Mouse (Mus musculus) gastrocnemius, adult 2 months (tissue): ENCODE measurements around the gene Tnk2. TPM values are rescaled to one million over a fixed set of nuclear protein-coding genes. Genes with fewer than 3 reads are reported as not detected.
"Not testable (repeated sequence)": the region's sequence is repeated elsewhere in the genome, so short reads cannot be mapped to it uniquely, and the experiment has no call there.

ENCODE experiments used
- DNase-seq: peaks from one replicate; pipeline ENCODE4 v3.0.0; 2022
- H3K27ac ChIP-seq: fragments of 200-600 bp; 2 replicates; pipeline ENCODE4 v1.8.1; 2022; ENCODE audit warnings: mild to moderate bottlenecking
- H3K4me3 ChIP-seq: fragments of 200-600 bp; 2 replicates; pipeline ENCODE4 v1.8.1; 2022; ENCODE audit warnings: mild to moderate bottlenecking, moderate library complexity
- CTCF ChIP-seq: fragments of 200-600 bp; IDR thresholded peaks from 2 replicates; pipeline ENCODE4 v1.8.1; 2022; ENCODE audit warnings: antibody characterized with exemption, mild to moderate bottlenecking, moderate library complexity
- intact Hi-C: fragments of 180-260 bp; cut with DNase I; formaldehyde crosslinking; loops from one replicate; pipeline ENCODE4 v1.15.1; 2025
- total RNA-seq, 2 experiments: library from RNA; stranded (reverse); gene quantifications; 2 replicates each; pipeline ENCODE4 v1.2.3; 2021

The Tnk2 gene
- total RNA-seq, 2 experiments from 2014 or later, result 48.4 to 54.4 TPM

DNA sequence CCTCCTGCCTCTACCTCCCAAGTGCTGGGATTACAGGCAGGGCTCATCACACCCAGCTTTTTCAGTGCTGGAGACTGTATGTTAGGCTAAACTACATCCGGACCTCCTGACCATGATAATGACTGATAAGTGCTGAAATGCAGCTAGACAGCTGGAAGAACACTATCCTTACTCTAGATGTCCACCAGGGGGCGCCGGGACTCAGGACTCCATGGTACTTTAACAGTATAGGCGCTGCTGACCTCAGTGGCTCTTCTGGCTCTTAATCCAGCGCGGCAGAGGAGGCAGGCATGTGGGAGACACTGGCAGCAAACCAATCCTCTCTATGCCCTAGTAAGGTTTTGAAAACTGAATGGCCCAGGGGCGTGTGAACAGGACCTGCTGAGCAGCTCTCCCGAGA lies 5.2 kb upstream of the Tnk2 start:
- intact Hi-C loops, result loop anchor here (1.0 to 5.0 kb wide), 2 partner anchors 51 to 131 kb away; no protein-coding TSS in a partner anchor
- DNase-seq, result peak; percentile 86
- Histone ChIP-seq H3K27ac (peak overlapping the region; percentile 5; the same call in 1 of the 2 replicates), H3K4me3 (no peak overlapping the region)
- TF ChIP-seq CTCF, result peak; percentile 95

GRCm38 (mm10) chr16:32640096-32640495 lies 3.6 kb upstream of the Tnk2 start:
- DNase-seq, result no peak
- intact Hi-C loops, result no loop called here

GRCm38 (mm10) chr16:32640683-32641082 lies 3.0 kb upstream of the Tnk2 start:
- H3K4me3 ChIP-seq, intact Hi-C loops, H3K27ac ChIP-seq, DNase-seq: not testable (repeated sequence)

More at GRCm38 (mm10) chr16:32640096-32640495, 3.6 kb upstream of the Tnk2 start:
- TF ChIP-seq CTCF, result no peak
- H3K27ac ChIP-seq, result no peak overlapping the region
- H3K4me3 ChIP-seq, result no peak overlapping the region

GRCm38 (mm10) chr16:32641440-32642219 lies 2.0 kb upstream of the Tnk2 start:
- TF ChIP-seq CTCF, result no peak
- Histone ChIP-seq H3K4me3 (no peak overlapping the region), H3K27ac (no peak overlapping the region)
- intact Hi-C loops, result no loop called here
- no peak for DNase-seq

DNA sequence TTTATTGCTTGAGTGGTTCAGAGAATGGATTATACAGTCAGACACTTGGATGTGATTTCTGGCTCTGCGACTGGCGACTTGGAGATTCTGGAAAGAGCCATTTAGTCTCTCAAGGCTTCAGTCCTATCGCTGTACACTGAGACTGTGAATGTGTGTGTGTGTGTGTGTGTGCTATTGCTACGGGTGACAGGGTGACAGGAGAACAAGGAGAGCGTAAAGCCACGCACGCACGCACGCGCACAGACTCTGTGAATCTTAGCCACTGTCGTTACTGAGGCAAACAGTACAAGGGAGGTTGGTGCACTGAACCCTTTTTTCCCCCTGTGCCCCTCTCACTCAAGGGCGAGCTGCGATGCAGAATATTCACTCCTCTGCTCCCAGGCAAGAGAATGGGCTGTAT lies 1.4 kb upstream of the Tnk2 start:
- intact Hi-C loops, result no loop called here
- TF ChIP-seq CTCF, result no peak
- no peak for DNase-seq

GRCm38 (mm10) chr16:32644069-32644800 lies 561 bp downstream of the Tnk2 start:
- DNase-seq, result peak; percentile 69
- peak overlapping the region; percentile 91 for H3K4me3 ChIP-seq
- peak overlapping the region; percentile 79 for H3K27ac ChIP-seq
- intact Hi-C loops, result no loop called here
- no peak for TF ChIP-seq CTCF

More for the DNA sequence above, 1.4 kb upstream of the Tnk2 start:
- H3K4me3 ChIP-seq, result no peak overlapping the region
- no peak overlapping the region for H3K27ac ChIP-seq

DNA sequence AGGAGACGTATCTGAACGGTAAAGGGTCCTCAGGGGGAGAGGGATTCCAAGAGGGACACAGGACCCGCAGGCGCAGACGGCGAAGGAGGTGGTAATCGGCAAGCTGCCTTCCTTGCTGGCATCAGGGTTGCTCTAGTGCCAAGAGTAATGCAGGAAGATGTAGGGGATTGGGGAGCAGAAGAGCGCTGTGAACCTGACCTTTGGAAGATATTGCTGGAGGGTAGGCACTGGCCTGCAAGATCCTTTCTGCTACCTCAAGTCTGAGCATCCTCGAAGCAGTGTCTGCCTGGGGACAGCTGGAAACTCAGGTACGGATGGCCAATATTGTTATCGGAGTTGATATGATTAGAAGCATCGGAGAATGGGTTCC lies 1.1 kb downstream of the Tnk2 start:
- intact Hi-C loops, result no loop called here
- TF ChIP-seq CTCF, result no peak
- no peak for DNase-seq
- Histone ChIP-seq H3K4me3 (peak overlapping the region; percentile 91), H3K27ac (peak overlapping the region; percentile 79)

GRCm38 (mm10) chr16:32645361-32645914 lies 1.8 kb downstream of the Tnk2 start:
- peak; percentile 56 for DNase-seq
- peak; percentile 44 for TF ChIP-seq CTCF
- H3K27ac ChIP-seq, result peak overlapping the region; percentile 17; the same call in 1 of the 2 replicates
- intact Hi-C loops, result no loop called here
- peak overlapping the region; percentile 91 for H3K4me3 ChIP-seq

DNA sequence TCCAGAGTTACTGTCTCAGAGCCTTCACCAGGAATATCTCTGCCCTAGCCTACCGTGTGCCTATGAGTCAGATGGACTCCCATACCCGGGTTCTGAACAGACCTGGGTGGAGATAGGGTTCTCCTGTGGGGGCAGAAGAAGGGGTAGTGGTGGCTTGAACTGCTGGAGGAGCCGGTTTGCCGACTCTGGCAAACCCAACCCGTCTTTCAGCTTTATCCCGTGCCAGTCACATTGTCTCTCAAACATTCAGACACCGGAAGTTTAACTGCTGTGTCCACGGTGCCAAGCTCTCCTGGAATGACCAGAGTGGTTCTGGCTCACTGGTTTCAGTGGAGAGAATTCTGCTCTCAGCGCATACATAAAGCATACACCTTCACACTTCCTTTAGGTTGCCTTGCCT lies 2.3 kb downstream of the Tnk2 start:
- peak overlapping the region; percentile 91 for H3K4me3 ChIP-seq
- no peak for TF ChIP-seq CTCF
- DNase-seq, result no peak
- peak overlapping the region; percentile 21; the same call in 1 of the 2 replicates for H3K27ac ChIP-seq
- intact Hi-C loops, result no loop called here

DNA sequence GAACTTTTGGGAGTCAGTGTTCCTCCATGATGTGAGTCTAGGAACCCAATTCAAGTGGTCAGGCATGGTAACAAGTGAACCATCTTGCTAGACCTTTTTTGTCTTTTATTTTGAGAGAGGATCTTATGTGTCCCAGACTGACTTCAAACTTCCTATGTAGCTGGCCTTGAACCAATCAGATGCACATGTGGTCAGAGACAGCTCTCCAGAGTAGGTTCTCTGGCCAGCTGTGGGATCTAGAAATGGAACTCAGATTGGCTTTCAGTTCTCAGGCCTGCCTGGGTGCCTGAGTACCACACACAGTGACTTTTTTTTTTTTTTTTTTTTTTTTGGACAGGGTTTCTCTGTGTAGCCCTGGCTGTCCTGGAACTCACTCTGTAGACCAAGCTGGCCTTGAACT lies 4.0 kb downstream of the Tnk2 start:
- no peak overlapping the region for H3K27ac ChIP-seq
- no peak for TF ChIP-seq CTCF
- intact Hi-C loops, result no loop called here
- H3K4me3 ChIP-seq, result no peak overlapping the region
- no peak for DNase-seq

DNA sequence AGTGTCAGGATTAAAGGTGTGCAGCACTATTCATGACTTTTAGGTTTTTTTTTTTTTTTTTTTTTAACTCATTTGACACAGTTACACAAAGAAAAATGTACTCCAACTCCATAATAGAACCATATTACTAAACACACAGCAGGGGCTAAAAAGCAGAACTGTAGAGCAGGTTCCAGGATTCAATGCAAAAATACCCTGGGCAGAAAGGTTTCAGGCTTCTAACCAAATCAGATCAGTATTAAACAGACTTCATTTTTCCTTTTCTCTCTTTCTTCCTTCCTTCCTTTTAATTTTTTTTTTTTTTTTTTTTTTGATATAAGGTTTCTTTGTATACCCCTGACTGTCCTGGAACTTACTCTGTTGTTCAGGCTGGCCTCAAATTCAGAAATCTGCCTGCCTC lies 6.8 kb downstream of the Tnk2 start:
- no peak for DNase-seq
- intact Hi-C loops, result no loop called here
- TF ChIP-seq CTCF, result no peak
- H3K4me3 ChIP-seq, result no peak overlapping the region
- H3K27ac ChIP-seq, result peak overlapping the region; percentile 55; the same call in 1 of the 2 replicates

DNA sequence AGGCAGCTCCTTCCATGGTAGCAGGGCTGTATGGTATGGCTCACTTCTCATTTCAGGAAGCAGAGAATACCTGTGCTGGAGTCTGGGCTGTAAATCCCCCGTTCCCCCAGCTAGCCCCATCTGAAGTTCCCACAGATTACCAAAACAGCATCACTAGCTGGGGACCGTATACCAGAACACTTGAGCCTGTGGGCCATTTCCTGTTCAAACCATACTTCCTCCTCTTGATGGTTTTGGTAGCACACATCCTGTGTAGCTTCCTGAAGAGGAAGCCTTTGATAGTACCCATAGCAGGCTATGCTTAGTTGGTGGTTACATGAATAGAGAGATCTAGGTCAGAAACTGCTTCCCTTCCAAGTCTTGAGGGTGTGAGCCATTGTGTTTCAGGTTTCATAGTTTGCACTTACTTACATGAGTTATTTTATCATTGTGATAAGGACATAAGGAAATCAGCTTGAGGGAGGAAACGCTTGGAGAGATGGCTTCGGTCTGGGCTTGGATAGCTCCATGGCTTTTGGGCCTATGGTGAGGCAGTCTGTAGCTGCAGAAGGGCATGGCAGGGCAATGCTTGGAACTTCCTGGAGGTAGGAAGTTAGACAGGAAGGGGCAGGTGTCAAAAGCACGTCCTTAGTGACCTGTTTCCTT lies 7.4 kb downstream of the Tnk2 start:
- H3K4me3 ChIP-seq, result no peak overlapping the region
- DNase-seq, result no peak
- no peak for TF ChIP-seq CTCF
- intact Hi-C loops, result no loop called here
- peak overlapping the region; percentile 55 for H3K27ac ChIP-seq
